Mouse (Mus musculus): ENCODE measurements around the gene Tor1a. TPM values are rescaled to one million over a fixed set of nuclear protein-coding genes. Genes with fewer than 3 reads are reported as not detected.

Tor1a gene
- total RNA-seq (2023): 10 to 100 TPM; 45.7 to 54.5 TPM

GRCm38 (mm10) chr2:30967352-30968327 lies at the start of gene Tor1a:
Tor1a (minus strand) TSS chr2:30967933.

GRCm38 (mm10) chr2:30981790-30982513 lies 14.2 kb upstream of the Tor1a start, which contains the start of the genes BC005624 and Usp20:
BC005624 (minus strand) TSS chr2:30982201.
Usp20 (plus strand) TSS chr2:30982279.

DNA sequence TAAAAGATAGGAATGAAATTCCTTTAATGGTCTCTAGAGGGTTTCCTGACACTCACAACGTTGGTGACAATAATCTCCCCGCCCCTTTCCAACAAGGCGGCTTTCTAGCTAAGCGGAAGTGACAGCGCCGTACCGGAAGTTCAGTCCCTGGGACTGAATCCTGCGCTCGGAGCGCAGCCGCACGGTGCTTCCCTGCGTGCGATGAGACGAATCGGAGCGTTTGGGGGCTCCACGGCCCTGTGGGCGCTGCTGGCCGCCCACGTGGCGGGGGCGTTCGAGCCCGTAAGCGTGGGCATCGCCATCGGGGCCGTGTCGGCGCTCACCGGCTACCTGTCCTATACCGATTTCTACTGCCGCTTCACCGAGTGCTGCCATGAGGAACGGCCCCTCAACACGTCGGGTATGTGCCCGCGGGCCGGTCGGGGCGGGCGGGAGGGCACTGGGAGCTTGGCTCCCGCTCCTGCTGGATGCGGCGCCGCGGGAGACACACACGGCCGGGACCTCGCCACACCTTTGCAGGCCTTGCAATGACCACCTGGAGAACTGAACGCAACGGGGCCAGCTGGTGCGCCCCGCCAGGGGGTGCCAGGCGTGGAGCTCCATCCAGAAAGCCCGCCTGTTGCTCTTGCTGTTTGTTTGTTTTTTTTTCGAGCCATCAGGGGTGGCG lies 14.8 kb downstream of the Tor1a start, which contains the start of gene Tor1b:
TSS of gene Tor1b (plus strand) at position 136 of the 667 bp plus-strand sequence.

DNA sequence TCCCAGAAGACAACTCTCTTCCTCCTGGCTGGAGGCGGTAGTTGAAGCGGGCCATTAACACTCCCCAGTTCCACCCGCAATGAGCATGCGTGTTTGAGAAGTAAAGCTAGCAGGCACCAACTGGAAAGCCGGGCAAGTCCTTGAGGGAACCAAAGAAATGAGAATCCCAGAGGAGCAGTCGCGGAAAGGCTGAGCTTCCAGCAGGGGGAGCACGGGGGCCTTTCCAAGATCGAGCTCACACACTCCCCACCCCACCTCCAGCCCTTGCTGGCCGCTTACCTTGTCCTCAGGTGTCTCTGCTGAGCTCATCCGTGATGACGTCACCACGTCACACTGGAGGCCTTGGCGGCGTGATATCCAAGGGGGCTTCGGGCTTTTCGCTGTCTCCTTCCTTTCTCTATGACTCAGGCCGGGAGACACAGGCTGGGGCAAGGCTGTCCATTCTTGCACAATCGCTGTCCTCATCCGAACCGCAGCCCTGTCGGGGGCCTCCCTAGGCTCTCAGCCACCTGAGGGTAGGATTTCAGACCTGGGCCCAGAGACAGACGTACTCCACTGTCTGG lies 38.2 kb downstream of the Tor1a start, which contains the start of gene Ptges:
TSS of gene Ptges (minus strand) at position 381 of the 563 bp plus-strand sequence.

Other genes with a start within 250 kb of the Tor1a start
- gene 1700001O22Rik, start 164.3 kb downstream of the Tor1a start, total RNA-seq (2023): not detected
- gene Ntmt1, start 160.1 kb downstream of the Tor1a start, total RNA-seq (2023): 10 to 100 TPM; 32.5 to 35.7 TPM
- gene Asb6, start 137.6 kb downstream of the Tor1a start, total RNA-seq (2023): 10 to 100 TPM; 36.1 to 38.8 TPM
- under 1 TPM in 1 of 2 experiments, not detected in 1; 0.44 TPM for gene Prrx2, start 133.0 kb downstream of the Tor1a start, total RNA-seq (2023)
- not detected for gene Ptges, start 38.1 kb downstream of the Tor1a start, total RNA-seq (2023)
- gene Tor1b, start 15.0 kb downstream of the Tor1a start, total RNA-seq (2023): 10 to 100 TPM; 55.9 to 67.6 TPM
- 100 to 1,000 TPM; 113 to 118 TPM for gene BC005624, start 14.3 kb upstream of the Tor1a start, total RNA-seq (2023)
- 10 to 100 TPM; 20.3 to 27.3 TPM for gene Usp20, start 14.3 kb upstream of the Tor1a start, total RNA-seq (2023)
- gene Fnbp1, start 174.1 kb upstream of the Tor1a start, total RNA-seq (2023): 100 to 1,000 TPM; 184 to 202 TPM
- gene Gpr107, start 184.4 kb upstream of the Tor1a start, total RNA-seq (2023): 100 to 1,000 TPM in 1 of 2 experiments, 10 to 100 TPM in 1; 92.6 to 104 TPM